Comparison of ENCODE assay signal across 8 mouse cellular contexts in the genomic region with DNA sequence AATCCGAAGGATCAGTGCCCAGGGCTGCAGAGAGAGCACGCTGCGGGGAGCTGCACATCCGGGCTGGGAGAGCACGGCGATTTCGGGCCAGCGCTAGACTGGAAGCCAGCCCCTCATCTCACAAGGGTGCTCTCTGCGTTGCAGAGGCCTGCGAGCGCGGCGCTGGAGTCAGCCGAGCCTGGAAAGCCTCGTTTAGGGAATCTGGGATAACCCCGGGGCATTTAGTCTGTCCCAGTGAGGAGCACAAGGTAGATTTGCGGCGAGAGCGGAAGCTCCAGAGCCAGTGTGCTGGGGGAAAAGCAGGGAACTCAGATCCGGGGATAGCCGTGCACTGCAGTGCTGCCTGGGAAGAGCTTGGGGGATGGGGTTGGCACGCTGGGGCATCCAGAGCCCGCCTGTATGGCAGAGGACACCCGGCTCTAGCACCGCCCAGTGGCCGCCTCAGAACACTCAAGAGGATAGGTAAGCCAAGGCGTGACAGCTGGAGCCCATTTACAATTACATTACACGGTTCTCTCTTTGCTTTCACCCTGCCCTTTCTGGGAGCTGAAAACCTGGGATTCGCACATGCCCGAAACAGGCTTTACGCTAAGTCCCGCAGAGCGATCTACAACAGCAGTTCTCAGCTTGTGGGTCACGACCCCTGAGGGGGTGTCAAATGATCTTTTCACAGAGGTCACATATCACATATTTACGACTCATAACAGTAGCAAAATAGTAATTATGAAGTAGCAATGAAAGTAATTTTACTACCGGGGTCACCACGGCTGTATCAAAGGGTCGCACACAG.
DNase-seq lines count a peak whose midpoint lies in the region; ATAC-seq lines count a peak whose summit lies in the region.

No protein-coding gene starts in this region.

- H3K9me3 ChIP-seq in intestine, embryonic 14.5 days (ENCODE audit: control insufficient read depth, low read length) = no peaks in the 10 kb centered on the region

- H3K4me1 ChIP-seq in intestine, embryonic 14.5 days (replicated peaks; ENCODE audit: control insufficient read depth, insufficient read depth, low read length) = peaks cover 6% of the 10 kb centered on the region; the same call in 1 of the 2 replicates

- WGBS in intestine, embryonic 14.5 days = 7% methylated on average over 38 of the region's 38 CpGs

- H3K9ac ChIP-seq in intestine, embryonic 14.5 days (ENCODE audit: low read length) = peak overlapping the region; percentile 48

- peak; percentile 86 for ATAC-seq in intestine, embryonic 14.5 days (replicated peaks; ENCODE audit: low FRiP score, low TSS enrichment, low read depth)

- H3K4me3 ChIP-seq in intestine, embryonic 14.5 days (ENCODE audit: low read depth, low read length) = peak overlapping the region; percentile 43

- no peaks in the 10 kb centered on the region for H3K36me3 ChIP-seq in intestine, embryonic 14.5 days (ENCODE audit: control insufficient read depth, insufficient read depth, low read length)

- DNase-seq in adrenal gland, adult 18-20 months (ENCODE audit: low spot score in 2 of 2) = peak; percentile 53 to 59
- DNase-seq in embryo, embryonic 10 days (ENCODE audit: low spot score) = peak; percentile 90
- peak; percentile 22 to 45 for DNase-seq in gastrocnemius, postnatal 36 days
- peak; percentile 83 for DNase-seq in intestine, embryonic 14.5 days (ENCODE audit: low spot score)
- peak; percentile 73 to 84 for DNase-seq in left cerebral cortex, adult 8-10 months (ENCODE audit: low spot score in 2 of 2)
- peak; percentile 78 to 81 for DNase-seq in lung, postnatal 4 days
- DNase-seq in right cerebral cortex, adult 18-20 months = peak; percentile 89
- DNase-seq in urinary bladder, postnatal 36 days (ENCODE audit: low spot score in 2 of 2) = peak; percentile 51 to 65

- intact Hi-C loops in gastrocnemius, postnatal 36 days (cut with DNase I) = no loop called here

- no peak overlapping the region for H3K27ac ChIP-seq in intestine, embryonic 14.5 days (ENCODE audit: low read depth)

- H3K27me3 ChIP-seq in intestine, embryonic 14.5 days (replicated peaks; ENCODE audit: control insufficient read depth, insufficient read depth, low read length) = peaks cover 25% of the 10 kb centered on the region

- peak overlapping the region; percentile 100 for H3K4me2 ChIP-seq in intestine, embryonic 14.5 days (ENCODE audit: low read length)

Comparison
In these comparisons a context has a peak if more than half of its experiments do, and no peak if none do; other contexts are left out.
1. DNase-seq: peak in every context shown above with its lines; median percentile 90 in embryo, embryonic 10 days; 89 in right cerebral cortex, adult 18-20 months; 83 in intestine, embryonic 14.5 days; 80 in lung, postnatal 4 days; 78 in left cerebral cortex, adult 8-10 months; 58 in urinary bladder, postnatal 36 days; 56 in adrenal gland, adult 18-20 months; 34 in gastrocnemius, postnatal 36 days.